Mouse (Mus musculus) CH12.LX (cell line): Measurements from ENCODE around the gene Cspg4. TPM values are rescaled to one million over a fixed set of nuclear protein-coding genes. Genes with fewer than 3 reads are reported as not detected.

Experiments used
- DNase-seq: peaks from one replicate; pipeline ENCODE4 v3.0.0-alpha.2; 2013; ENCODE audit errors: extremely low read depth
- H3K27ac ChIP-seq: 2 replicates; pipeline ENCODE4 v1.5.1; 2012; ENCODE audit warnings: low read depth, mild to moderate bottlenecking, control low read depth, moderate library complexity; ENCODE audit not compliant: insufficient read depth
- H3K27me3 ChIP-seq: replicated peaks from 2 replicates; pipeline ENCODE3; 2012; ENCODE audit warnings: inconsistent platforms
- H3K36me3 ChIP-seq, 2 experiments: replicated peaks in 1 of 2; 2 replicates each; pipeline versions ENCODE3 to v1.6.1; 2012; ENCODE audit warnings: inconsistent platforms in 1 of 2, low read length in 1 of 2, mild to moderate bottlenecking in 1 of 2, mixed read lengths in 1 of 2, moderate library complexity in 1 of 2; ENCODE audit not compliant: control insufficient read depth in 1 of 2, insufficient read depth in 1 of 2
- H3K4me1 ChIP-seq, 2 experiments: 2 replicates each; pipeline ENCODE4 v1.6.1; 2012; ENCODE audit warnings: inconsistent platforms in 1 of 2, moderate library complexity in 1 of 2; ENCODE audit not compliant: insufficient read depth in 2 of 2, control insufficient read depth in 1 of 2
- H3K4me2 ChIP-seq: 2 replicates; pipeline ENCODE4 v1.6.1; 2012; ENCODE audit warnings: low read depth, mild to moderate bottlenecking, control low read depth; ENCODE audit not compliant: poor library complexity, insufficient read depth, severe bottlenecking
- H3K4me3 ChIP-seq, 3 experiments: fragments of 150-350 bp in 1 of 3; sonication (generic) in 1 of 3; replicated peaks in 1 of 3; 2 replicates each; pipeline versions ENCODE3 to v1.5.1; 2011 to 2012; ENCODE audit warnings: low read depth in 2 of 3, low read length in 2 of 3, mild to moderate bottlenecking in 2 of 3, moderate library complexity in 2 of 3, control low read depth in 1 of 3, improper control_type of control experiment in 1 of 3, inconsistent platforms in 1 of 3, mixed read lengths in 1 of 3; ENCODE audit not compliant: poor library complexity in 1 of 3
- H3K79me2 ChIP-seq: replicated peaks from 2 replicates; pipeline ENCODE4 v1.6.1; 2012; ENCODE audit warnings: mild to moderate bottlenecking, moderate library complexity; ENCODE audit not compliant: control insufficient read depth, poor library complexity, insufficient read depth, severe bottlenecking; ENCODE audit errors: extremely low read depth
- H3K9ac ChIP-seq: 2 replicates; pipeline ENCODE4 v1.6.1; 2012; ENCODE audit warnings: low read depth, mild to moderate bottlenecking, control low read depth, moderate library complexity; ENCODE audit not compliant: insufficient read depth
- H3K9me3 ChIP-seq: replicated peaks from 2 replicates; pipeline ENCODE3; 2012; ENCODE audit warnings: low read length, inconsistent platforms, mixed read lengths
- CTCF ChIP-seq, 2 experiments: IDR thresholded peaks in 1 of 2; conservative IDR thresholded peaks in 1 of 2; 2 replicates each; pipeline ENCODE4 v1.5.1; 2011 to 2012; ENCODE audit warnings: low read depth in 2 of 2, low read length in 2 of 2, improper control_type of control experiment in 1 of 2, inconsistent platforms in 1 of 2, mild to moderate bottlenecking in 1 of 2, moderate library complexity in 1 of 2
- ELF1 ChIP-seq: IDR thresholded peaks from 2 replicates; pipeline ENCODE4 v1.6.1; 2014; ENCODE audit warnings: low read depth, mild to moderate bottlenecking, inconsistent platforms, low read length, improper control_type of control experiment
- ETS1 ChIP-seq: conservative IDR thresholded peaks from 2 replicates; pipeline ENCODE4 v1.6.1; 2012; ENCODE audit warnings: low read depth, mild to moderate bottlenecking, inconsistent platforms, low read length, improper control_type of control experiment, moderate library complexity
- GABPA ChIP-seq: IDR thresholded peaks from 2 replicates; pipeline ENCODE4 v1.6.1; 2012; ENCODE audit warnings: low read depth, low read length, improper control_type of control experiment, inconsistent platforms; ENCODE audit not compliant: insufficient replicate concordance
- JUN ChIP-seq: IDR thresholded peaks from 2 replicates; pipeline ENCODE4 v1.6.1; 2011; ENCODE audit warnings: low read depth, mild to moderate bottlenecking, low read length, improper control_type of control experiment, moderate library complexity; ENCODE audit not compliant: insufficient read depth
- JUND ChIP-seq: conservative IDR thresholded peaks from 2 replicates; pipeline ENCODE4 v1.6.1; 2011; ENCODE audit warnings: low read depth, low read length, improper control_type of control experiment
- MAX ChIP-seq: IDR thresholded peaks from 2 replicates; pipeline ENCODE4 v1.6.1; 2011; ENCODE audit warnings: low read length, improper control_type of control experiment
- MAZ ChIP-seq: IDR thresholded peaks from 2 replicates; pipeline ENCODE4 v1.6.1; 2012; ENCODE audit warnings: low read depth, mild to moderate bottlenecking, inconsistent platforms, low read length, improper control_type of control experiment, moderate library complexity
- MXI1 ChIP-seq: IDR thresholded peaks from 2 replicates; pipeline ENCODE4 v1.6.1; 2011; ENCODE audit warnings: mild to moderate bottlenecking, low read depth, low read length, improper control_type of control experiment
- NELFE ChIP-seq: IDR thresholded peaks from 2 replicates; pipeline ENCODE4 v1.6.1; 2011; ENCODE audit warnings: low read depth, low read length, improper control_type of control experiment
- PAX5 ChIP-seq: IDR thresholded peaks from 2 replicates; pipeline ENCODE4 v1.6.1; 2012; ENCODE audit warnings: low read length, inconsistent platforms, mixed read lengths
- POLR2A ChIP-seq: IDR thresholded peaks from 2 replicates; pipeline ENCODE4 v1.6.1; 2011; ENCODE audit warnings: low read depth, mild to moderate bottlenecking, improper control_type of control experiment, low read length
- POLR2AphosphoS2 ChIP-seq: IDR thresholded peaks from 2 replicates; pipeline ENCODE4 v1.6.1; 2011; ENCODE audit warnings: low read depth, low read length, improper control_type of control experiment
- UBTF ChIP-seq: IDR thresholded peaks from 2 replicates; pipeline ENCODE4 v1.6.1; 2012; ENCODE audit warnings: low read depth, mild to moderate bottlenecking, inconsistent platforms, low read length, improper control_type of control experiment, moderate library complexity
- USF2 ChIP-seq: conservative IDR thresholded peaks from 2 replicates; pipeline ENCODE4 v1.6.1; 2011; ENCODE audit warnings: low read depth, low read length, improper control_type of control experiment
- dilution Hi-C: fragments of 300-500 bp; cut with MboI; formaldehyde crosslinking; loops from 2 replicates; pipeline ENCODE4 v1.14.3; 2020; ENCODE audit warnings: low sequenced_read_pairs; ENCODE audit not compliant: extremely low pct_unique_long_range_greater_than_20kb, extremely low pct_ligation_motif_present
- in situ Hi-C: fragments of 300-500 bp; cut with MboI; formaldehyde crosslinking; loops from 3 replicates; pipeline ENCODE4 v1.14.3; 2019; ENCODE audit warnings: low sequenced_read_pairs, low pct_ligation_motif_present, low pct_unique_long_range_greater_than_20kb, mixed read lengths
- polyA plus RNA-seq: library from polyadenylated mRNA; unstranded; fragments of >175 nt; gene quantifications from 2 replicates; pipeline ENCODE4 v1.2.1, GENCODE M21; 2012; ENCODE audit warnings: low read depth; ENCODE audit not compliant: insufficient read length
- total RNA-seq, 2 experiments: library from RNA; depleted of rRNA; stranded (reverse); fragments of 300-350 nt in 1 of 2; fragments of >200 nt in 1 of 2; gene quantifications; 2 replicates each; pipeline ENCODE4 v1.2.3; 2012 to 2014

Cspg4 gene
- total and polyA plus RNA-seq, 3 experiments = 0.06 to 0.08 TPM; not detected in 1

- TF ChIP-seq GABPA = no peak
- no peak for TF ChIP-seq NELFE
- no peak for TF ChIP-seq ETS1
- TF ChIP-seq JUND = no peak
- TF ChIP-seq CTCF (conservative IDR thresholded peaks at IDR 0.05 in 1 of 2, IDR thresholded peaks at IDR 0.05 in 1 of 2; ENCODE audit: low read depth in 2 of 2, low read length in 2 of 2) = no peak
- no peak for TF ChIP-seq MXI1
- TF ChIP-seq MAZ = no peak
- no peak for TF ChIP-seq USF2
- TF ChIP-seq POLR2A = no peak
- TF ChIP-seq PAX5 = no peak
- no peak for TF ChIP-seq MAX
- TF ChIP-seq UBTF = no peak
- H3K4me3 ChIP-seq = no peak overlapping the region
- H3K79me2 ChIP-seq = no peaks in the 10 kb centered on the region
- no peak for DNase-seq
- H3K4me1 ChIP-seq = no peaks in the 10 kb centered on the region
- no peaks in the 10 kb centered on the region for H3K9me3 ChIP-seq
- dilution Hi-C loops (no loop called here), in situ Hi-C loops (no loop called here)
- no peak overlapping the region for H3K4me2 ChIP-seq
- no peak overlapping the region for H3K9ac ChIP-seq
- no peaks in the 10 kb centered on the region for H3K36me3 ChIP-seq
- H3K27me3 ChIP-seq = peaks cover 81% of the 10 kb centered on the region
- H3K27ac ChIP-seq = no peak overlapping the region
Measured at GRCm38 (mm10) chr9:56860486-56861269, 4.2 kb upstream of the Cspg4 start.

- in situ Hi-C loops = no loop called here
- no peak for DNase-seq
- dilution Hi-C loops = no loop called here
- H3K9ac ChIP-seq = no peak overlapping the region
- H3K27me3 ChIP-seq = peaks cover 91% of the 10 kb centered on the region
- H3K4me1 ChIP-seq = no peaks in the 10 kb centered on the region
- H3K4me2 ChIP-seq = no peak overlapping the region
- TF ChIP-seq MAX (no peak), JUN (no peak)
- TF ChIP-seq, all 38 proteins: peak for 0
- H3K9me3 ChIP-seq = no peaks in the 10 kb centered on the region
- H3K79me2 ChIP-seq = no peaks in the 10 kb centered on the region
- H3K4me3 ChIP-seq = no peak overlapping the region
- no peak overlapping the region for H3K27ac ChIP-seq
- H3K36me3 ChIP-seq = no peaks in the 10 kb centered on the region
Measured at GRCm38 (mm10) chr9:56862863-56863262, 2.0 kb upstream of the Cspg4 start.

GRCm38 (mm10) chr9:56864216-56864729, 560 bp upstream of the Cspg4 start, which contains the start of gene Odf3l1:
TSS of gene Odf3l1 (minus strand) at chr9:56864679.
- in situ Hi-C loops = no loop called here
- Histone ChIP-seq H3K9ac (no peak within 1 kb of the TSS), H3K4me1 (no peaks in the 10 kb centered on the region)
- TF ChIP-seq POLR2AphosphoS2 (no peak), ELF1 (no peak)
- TF ChIP-seq, all 38 proteins: peak for 0
- dilution Hi-C loops = no loop called here
- no peak within 1 kb of the TSS for H3K4me3 ChIP-seq
- no peaks in the 10 kb centered on the region for H3K79me2 ChIP-seq
- no peak within 1 kb of the TSS for H3K4me2 ChIP-seq
- peaks cover 91% of the 10 kb centered on the region for H3K27me3 ChIP-seq
- H3K9me3 ChIP-seq = no peaks in the 10 kb centered on the region
- no peak for DNase-seq
- H3K36me3 ChIP-seq = no peaks in the 10 kb centered on the region
- H3K27ac ChIP-seq = no peak within 1 kb of the TSS
